Mouse (Mus musculus) midbrain, postnatal 0 days (tissue): ENCODE measurements around the gene Epha2. TPM values are rescaled to one million over a fixed set of nuclear protein-coding genes. Genes with fewer than 3 reads are reported as not detected.

ENCODE experiments used
- ATAC-seq: fragments of 200-750 bp; cut with Nextera tagmentation; 2 replicates; pipeline ENCODE4 v1.8.0; 2017; ENCODE audit warnings: moderate number of reproducible peaks, mild to moderate bottlenecking, moderate TSS enrichment, moderate library complexity; ENCODE audit not compliant: low FRiP score
- DNase-seq: peaks from one replicate; pipeline ENCODE4 v3.0.0-alpha.2; 2015; ENCODE audit warnings: low spot score
- H3K27ac ChIP-seq: fragments of 300-500 bp; sonication (generic); 2 replicates; pipeline ENCODE4 v1.5.1; 2014; ENCODE audit warnings: low read depth, mild to moderate bottlenecking, low read length, mixed read lengths
- H3K27me3 ChIP-seq: fragments of 300-500 bp; sonication (generic); 2 replicates; pipeline ENCODE4 v1.6.1; 2014; ENCODE audit warnings: low read length, control low read depth, mixed read lengths; ENCODE audit not compliant: insufficient read depth
- H3K36me3 ChIP-seq: fragments of 300-500 bp; sonication (generic); 2 replicates; pipeline ENCODE4 v1.6.1; 2014; ENCODE audit warnings: low read length, control low read depth, mixed read lengths; ENCODE audit not compliant: insufficient read depth
- H3K4me1 ChIP-seq: fragments of 300-500 bp; sonication (generic); 2 replicates; pipeline ENCODE4 v1.6.1; 2014; ENCODE audit warnings: mild to moderate bottlenecking, control low read depth, antibody characterized with exemption, low read length, mixed read lengths; ENCODE audit not compliant: insufficient read depth
- H3K4me2 ChIP-seq: fragments of 300-500 bp; sonication (generic); 2 replicates; pipeline ENCODE4 v1.6.1; 2014; ENCODE audit warnings: low read depth, mild to moderate bottlenecking, low read length, mixed read lengths; ENCODE audit not compliant: poor library complexity, severe bottlenecking
- H3K4me3 ChIP-seq: fragments of 300-500 bp; sonication (generic); 2 replicates; pipeline ENCODE4 v1.5.1; 2014; ENCODE audit warnings: low read depth, mild to moderate bottlenecking, low read length, moderate library complexity
- H3K9ac ChIP-seq: fragments of 300-500 bp; sonication (generic); replicated peaks from 2 replicates; pipeline ENCODE4 v1.6.1; 2014; ENCODE audit warnings: mild to moderate bottlenecking, low read length, moderate library complexity, mixed read lengths; ENCODE audit not compliant: poor library complexity, severe bottlenecking
- H3K9me3 ChIP-seq: fragments of 300-500 bp; sonication (generic); 2 replicates; pipeline ENCODE4 v1.6.1; 2016; ENCODE audit warnings: low read length, control low read depth
- CTCF ChIP-seq: IDR thresholded peaks from 2 replicates; pipeline ENCODE4 v1.5.1; 2016; ENCODE audit warnings: antibody characterized with exemption, mild to moderate bottlenecking
- WGBS: fragments of 180-500 bp; shearing (Covaris S2); extraction: QIAGEN DNeasy Blood & Tissue Kit; methylation state at CpG from one replicate; pipeline ENCODE4 v1.1.7; 2014; 5-methylcytosine and 5-hydroxymethylcytosine counted together
- polyA plus RNA-seq: library from polyadenylated mRNA; unstranded; fragments of >200 nt; fragmentation: Nextera tagmentation; extraction: Ambion mirVana; gene quantifications from 2 replicates; pipeline ENCODE4 v1.2.1, GENCODE M21; 2015
- total RNA-seq: library from RNA; depleted of rRNA; stranded (reverse); fragments of >200 nt; gene quantifications from 2 replicates; pipeline ENCODE4 v1.2.3, GENCODE M21; 2014

Gene Epha2
- total and polyA plus RNA-seq, 2 experiments from 2014 or later: 0.30 to 3.1 TPM

GRCm38 (mm10) chr4:141302428-141303401 is 1.7 kb downstream of the Epha2 start:
- Histone ChIP-seq H3K27ac (no peak overlapping the region), H3K4me2 (peak overlapping the region; percentile 99), H3K36me3 (no peaks in the 10 kb centered on the region), H3K9me3 (no peaks in the 10 kb centered on the region), H3K4me3 (peak overlapping the region; percentile 62; the same call in 1 of the 2 replicates), H3K27me3 (peaks cover 28% of the 10 kb centered on the region), H3K9ac (no peak overlapping the region), H3K4me1 (peaks cover 8% of the 10 kb centered on the region; the same call in 1 of the 2 replicates)
- WGBS: 12% methylated on average over 27 of the region's 27 CpGs
- ATAC-seq (no peak), DNase-seq (no peak)
- no peak for TF ChIP-seq CTCF

- H3K27me3 ChIP-seq: peaks cover 28% of the 10 kb centered on the region
- ATAC-seq (no peak), DNase-seq (no peak)
- H3K27ac ChIP-seq: no peak overlapping the region
- H3K4me2 ChIP-seq: no peak overlapping the region
- no peaks in the 10 kb centered on the region for H3K9me3 ChIP-seq
- H3K36me3 ChIP-seq: no peaks in the 10 kb centered on the region
- H3K4me1 ChIP-seq: peaks cover 8% of the 10 kb centered on the region; the same call in 1 of the 2 replicates
- no peak overlapping the region for H3K4me3 ChIP-seq
- WGBS: 46% methylated on average over 7 of the region's 7 CpGs
- TF ChIP-seq CTCF: no peak
- no peak overlapping the region for H3K9ac ChIP-seq
These were observed 2.6 kb downstream of the Epha2 start for GRCm38 (mm10) chr4:141303402-141304222.

GRCm38 (mm10) chr4:141304223-141304611 is 3.2 kb downstream of the Epha2 start:
- Histone ChIP-seq H3K36me3 (no peaks in the 10 kb centered on the region), H3K4me1 (peaks cover 8% of the 10 kb centered on the region; the same call in 1 of the 2 replicates), H3K9me3 (no peaks in the 10 kb centered on the region), H3K27ac (no peak overlapping the region), H3K4me2 (no peak overlapping the region), H3K27me3 (peaks cover 28% of the 10 kb centered on the region), H3K4me3 (no peak overlapping the region), H3K9ac (no peak overlapping the region)
- TF ChIP-seq CTCF: no peak
- ATAC-seq: no peak
- WGBS: 83% methylated on average over 4 of the region's 4 CpGs
- no peak for DNase-seq

- ATAC-seq: no peak
- Histone ChIP-seq H3K4me3 (no peak overlapping the region), H3K4me2 (no peak overlapping the region), H3K9me3 (no peaks in the 10 kb centered on the region), H3K4me1 (peaks cover 13% of the 10 kb centered on the region; the same call in 1 of the 2 replicates), H3K27ac (no peak overlapping the region), H3K9ac (0 out of 2 replicates have a peak overlapping the region, but pooled peaks have one; percentile 13), H3K27me3 (peaks cover 21% of the 10 kb centered on the region), H3K36me3 (no peaks in the 10 kb centered on the region)
- no peak for DNase-seq
- WGBS: 30% methylated on average over 8 of the region's 8 CpGs
- no peak for TF ChIP-seq CTCF
These were observed 5.0 kb downstream of the Epha2 start for GRCm38 (mm10) chr4:141306057-141306456.

- no peak overlapping the region for H3K4me3 ChIP-seq
- ATAC-seq (no peak), DNase-seq (no peak)
- no peak overlapping the region for H3K9ac ChIP-seq
- no peaks in the 10 kb centered on the region for H3K36me3 ChIP-seq
- no peaks in the 10 kb centered on the region for H3K9me3 ChIP-seq
- H3K4me2 ChIP-seq: no peak overlapping the region
- 96% methylated on average over 22 of the region's 22 CpGs for WGBS
- no peak for TF ChIP-seq CTCF
- no peak overlapping the region for H3K27ac ChIP-seq
- peaks cover 6% of the 10 kb centered on the region; the same call in 1 of the 2 replicates for H3K27me3 ChIP-seq
- H3K4me1 ChIP-seq: peaks cover 5% of the 10 kb centered on the region; the same call in 1 of the 2 replicates
These were observed 7.3 kb downstream of the Epha2 start for GRCm38 (mm10) chr4:141308381-141308780.
